Mouse (Mus musculus): Measurements from ENCODE around the gene Junb. TPM values are rescaled to one million over a fixed set of nuclear protein-coding genes. Genes with fewer than 3 reads are reported as not detected.

Junb gene
- total RNA-seq, 2 experiments from 2014 or later = 10.0 to 10.1 TPM

- peak; percentile 84 to 93 for DNase-seq (ENCODE audit: low spot score in 2 of 2)
These were observed 11.3 kb upstream of the Junb start for GRCm38 (mm10) chr8:84989810-84990209.

- DNase-seq (ENCODE audit: low spot score in 2 of 2) = no peak
These were observed 10.8 kb upstream of the Junb start for GRCm38 (mm10) chr8:84989311-84989731.

- DNase-seq (ENCODE audit: low spot score in 2 of 2) = no peak
These were observed 9.4 kb upstream of the Junb start for GRCm38 (mm10) chr8:84987903-84988302.

GRCm38 (mm10) chr8:84987388-84987787 lies 8.9 kb upstream of the Junb start:
- DNase-seq (ENCODE audit: low spot score in 2 of 2) = no peak

GRCm38 (mm10) chr8:84986379-84986945 lies 7.9 kb upstream of the Junb start:
- no peak for DNase-seq (ENCODE audit: low spot score in 2 of 2)

GRCm38 (mm10) chr8:84985684-84986378 lies 7.3 kb upstream of the Junb start:
- DNase-seq (ENCODE audit: low spot score in 2 of 2) = peak; percentile 62 to 81

- no peak for DNase-seq (ENCODE audit: low spot score in 2 of 2)
These were observed 6.6 kb upstream of the Junb start for GRCm38 (mm10) chr8:84985049-84985683.

GRCm38 (mm10) chr8:84984294-84985048 lies 6.0 kb upstream of the Junb start:
- no peak for DNase-seq (ENCODE audit: low spot score in 2 of 2)

- no peak for DNase-seq (ENCODE audit: low spot score in 2 of 2)
These were observed 4.0 kb upstream of the Junb start for GRCm38 (mm10) chr8:84982499-84983011.

GRCm38 (mm10) chr8:84981644-84982498 lies 3.4 kb upstream of the Junb start:
- no peak for DNase-seq (ENCODE audit: low spot score in 2 of 2)

GRCm38 (mm10) chr8:84980622-84981358 lies 2.3 kb upstream of the Junb start:
- peak in 1 of 2 experiments; percentile 68 for DNase-seq (ENCODE audit: low spot score in 2 of 2)

- DNase-seq (ENCODE audit: low spot score in 2 of 2) = peak; percentile 64 to 86
These were observed 1.3 kb upstream of the Junb start for GRCm38 (mm10) chr8:84979599-84980421.

GRCm38 (mm10) chr8:84977435-84978247 lies 877 bp downstream of the Junb start:
- peak in 1 of 2 experiments; percentile 63 for DNase-seq (ENCODE audit: low spot score in 2 of 2)

- no peak for DNase-seq (ENCODE audit: low spot score in 2 of 2)
These were observed 1.6 kb downstream of the Junb start for GRCm38 (mm10) chr8:84976763-84977434.

- peak; percentile 91 to 94 for DNase-seq (ENCODE audit: low spot score in 2 of 2)
These were observed 2.3 kb downstream of the Junb start for GRCm38 (mm10) chr8:84976031-84976762.

- DNase-seq (ENCODE audit: low spot score in 2 of 2) = peak in 1 of 2 experiments; percentile 45
These were observed 3.1 kb downstream of the Junb start for GRCm38 (mm10) chr8:84975434-84975833.

Measured in gastrocnemius, postnatal 4 days (tissue).